Comparison of ENCODE assay signal across 8 mouse cellular contexts in genomic region chr10:79777103-79777531, GRCm38 (mm10). TPM values are rescaled to one million over a fixed set of nuclear protein-coding genes. Genes with fewer than 3 reads are reported as not detected.
DNase-seq lines count a peak whose midpoint lies in the region; ATAC-seq and TF ChIP-seq lines count a peak whose summit lies in the region.

Gene Fstl3, plus strand, starts transcription at chr10:79777272.

- no peaks in the 10 kb centered on the region for H3K36me3 ChIP-seq in thymus, adult 2 months (ENCODE audit: control insufficient read depth, insufficient read depth, low read length)
- no peaks in the 10 kb centered on the region for H3K36me3 ChIP-seq in forebrain, embryonic 15.5 days
- H3K36me3 ChIP-seq in midbrain, embryonic 16.5 days (ENCODE audit: control insufficient read depth, insufficient read depth, low read length): no peaks in the 10 kb centered on the region

- WGBS in thymus, adult 2 months: 10% methylated on average over 38 of the region's 39 CpGs
- 2% methylated on average over 39 of the region's 39 CpGs for WGBS in forebrain, embryonic 15.5 days
- WGBS in large intestine, adult 2 months: 3% methylated on average over 39 of the region's 39 CpGs
- 2% methylated on average over 39 of the region's 39 CpGs for WGBS in midbrain, embryonic 16.5 days

- 0 out of 2 replicates have a peak within 1 kb of the TSS, but pooled peaks have one; percentile 14 for H3K4me3 ChIP-seq in thymus, adult 2 months (ENCODE audit: control insufficient read depth, insufficient read depth, low read length)
- H3K4me3 ChIP-seq in forebrain, embryonic 15.5 days: peak within 1 kb of the TSS; percentile 21
- H3K4me3 ChIP-seq in midbrain, embryonic 16.5 days (ENCODE audit: low read depth, low read length): no peak within 1 kb of the TSS

- no peaks in the 10 kb centered on the region; the same call in 1 of the 2 replicates for H3K27me3 ChIP-seq in thymus, adult 2 months (ENCODE audit: control insufficient read depth, insufficient read depth, low read length)
- H3K27me3 ChIP-seq in forebrain, embryonic 15.5 days: peaks cover 46% of the 10 kb centered on the region
- peaks cover 26% of the 10 kb centered on the region for H3K27me3 ChIP-seq in midbrain, embryonic 16.5 days (ENCODE audit: control insufficient read depth, insufficient read depth, low read depth, low read length)

- H3K9me3 ChIP-seq in forebrain, embryonic 15.5 days: no peaks in the 10 kb centered on the region; the same call in 1 of the 2 replicates
- no peaks in the 10 kb centered on the region for H3K9me3 ChIP-seq in midbrain, embryonic 16.5 days (replicated peaks; ENCODE audit: control insufficient read depth, low read length, poor library complexity, severe bottlenecking)

- no peak for TF ChIP-seq CTCF in thymus, adult 2 months (IDR thresholded peaks at IDR 0.05; ENCODE audit: borderline replicate concordance, control insufficient read depth, extremely low read depth, insufficient read depth, low read length, poor library complexity)

- DNase-seq in thymus, adult 2 months: no peak
- no peak for DNase-seq in thymus, adult 18-20 months
- DNase-seq in large intestine, adult 2 months (ENCODE audit: low read depth, low spot score): no peak
- no peak for DNase-seq in layer of hippocampus, adult 8-10 months (ENCODE audit: low spot score in 2 of 2)
- DNase-seq in left cerebral cortex, adult 11 months (ENCODE audit: low spot score): no peak
- DNase-seq in layer of hippocampus, adult 18-20 months (ENCODE audit: low spot score in 2 of 2): no peak

- no peak within 1 kb of the TSS for H3K27ac ChIP-seq in thymus, adult 2 months (ENCODE audit: control insufficient read depth, insufficient read depth, low read length)
- H3K27ac ChIP-seq in forebrain, embryonic 15.5 days (replicated peaks): no peak within 1 kb of the TSS
- no peak within 1 kb of the TSS for H3K27ac ChIP-seq in midbrain, embryonic 16.5 days (ENCODE audit: low read length)

- ATAC-seq in forebrain, embryonic 15.5 days (replicated peaks): no peak
- no peak for ATAC-seq in midbrain, embryonic 16.5 days

- peak within 1 kb of the TSS; percentile 36 for H3K4me2 ChIP-seq in forebrain, embryonic 15.5 days (replicated peaks)
- peak within 1 kb of the TSS; percentile 42; the same call in 1 of the 2 replicates for H3K4me2 ChIP-seq in midbrain, embryonic 16.5 days (ENCODE audit: low read length)

- peaks cover 29% of the 10 kb centered on the region for H3K4me1 ChIP-seq in thymus, adult 2 months (replicated peaks; ENCODE audit: control insufficient read depth, insufficient read depth, low read length)
- peaks cover 25% of the 10 kb centered on the region for H3K4me1 ChIP-seq in forebrain, embryonic 15.5 days
- no peaks in the 10 kb centered on the region for H3K4me1 ChIP-seq in midbrain, embryonic 16.5 days (ENCODE audit: control insufficient read depth, insufficient read depth, low read length)

- H3K9ac ChIP-seq in forebrain, embryonic 15.5 days (replicated peaks): no peak within 1 kb of the TSS
- H3K9ac ChIP-seq in midbrain, embryonic 16.5 days (ENCODE audit: low read depth, low read length): 0 out of 2 replicates have a peak within 1 kb of the TSS, but pooled peaks have one; percentile 1

- no peak for TF ChIP-seq POLR2A in thymus, adult 2 months (IDR thresholded peaks at IDR 0.05; ENCODE audit: control insufficient read depth, extremely low read depth, insufficient read depth, low read length, poor library complexity)

RNA-seq across cellular contexts. Expression of gene Fstl3, which starts in this region (rescaled TPM):
- 15.9 and 17.1 TPM in 2 replicates for polyA plus RNA-seq in thymus, adult 2 months (2012; rRNA removed)
- polyA plus RNA-seq in forebrain, embryonic 15.5 days (2015; fragmentation: Nextera tagmentation; extraction: Ambion mirVana): 0.83 and 0.84 TPM in 2 replicates
- polyA plus RNA-seq in large intestine, adult 2 months (2012; rRNA removed): 12.9 and 13.6 TPM in 2 replicates
- polyA plus RNA-seq in midbrain, embryonic 16.5 days (2015; fragmentation: Nextera tagmentation; extraction: Ambion mirVana): 2.2 and 3.5 TPM in 2 replicates
- 1 to 10 TPM; 2.2 to 2.9 (median 2.4) TPM for total RNA-seq in layer of hippocampus, adult 8-10 months (2022)
- 1 to 10 TPM; 1.8 to 2.5 TPM for total RNA-seq in layer of hippocampus, adult 18-20 months (2021)
